Mouse (Mus musculus): ENCODE results near the gene Trit1.
"Not testable (repeated sequence)": the region's sequence is repeated elsewhere in the genome, so short reads cannot be mapped to it uniquely, and the experiment has no call there.

Gene Trit1

GRCm38 (mm10) chr4:123016451-123016957 is at the start of gene Trit1:
Trit1 (plus strand) TSS chr4:123016597.
- peak; percentile 88 for DNase-seq (ENCODE audit: low read depth, low spot score)

DNA sequence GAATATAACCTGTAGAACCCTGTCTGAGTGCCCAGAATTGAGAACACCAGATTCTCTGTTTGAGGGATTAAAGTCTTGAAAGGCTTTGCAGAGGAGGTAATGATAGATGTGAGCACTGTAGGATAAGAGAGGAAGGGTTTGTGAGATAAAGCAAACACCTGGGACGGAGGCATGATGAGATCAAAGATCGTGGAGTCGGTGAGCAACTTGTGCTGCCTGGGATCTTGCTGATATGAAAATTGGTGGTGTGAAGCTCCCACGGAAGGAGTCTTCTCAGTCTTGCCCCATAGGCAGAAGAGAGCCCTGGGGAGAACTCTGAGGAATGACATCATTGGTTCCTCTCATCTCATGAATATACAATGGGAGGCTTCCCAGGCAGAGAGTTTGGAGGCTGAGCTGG is 48.3 kb upstream of the Trit1 start:
- no peak for DNase-seq (ENCODE audit: low read depth, low spot score)

DNA sequence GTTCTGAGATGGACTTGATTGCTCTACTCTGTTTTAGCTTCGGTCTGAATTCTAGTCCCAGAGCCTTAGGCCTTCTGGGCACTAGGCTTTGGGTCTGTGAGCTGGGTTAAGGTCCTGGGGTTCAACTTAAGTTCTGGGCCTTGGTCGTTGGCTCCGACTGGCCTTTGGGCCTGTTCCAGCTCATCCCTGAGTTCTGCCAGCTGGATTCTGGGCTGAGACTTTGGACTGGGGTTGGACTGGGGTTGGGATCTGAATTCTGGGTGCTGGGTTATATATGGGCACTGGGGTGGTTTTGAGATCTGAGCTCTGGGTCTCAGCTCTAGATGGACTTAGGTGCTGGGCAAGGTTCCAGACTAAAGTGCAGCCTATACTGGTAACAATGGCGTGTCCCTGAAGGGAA is 45.2 kb upstream of the Trit1 start:
- DNase-seq (ENCODE audit: low read depth, low spot score): no peak

DNA sequence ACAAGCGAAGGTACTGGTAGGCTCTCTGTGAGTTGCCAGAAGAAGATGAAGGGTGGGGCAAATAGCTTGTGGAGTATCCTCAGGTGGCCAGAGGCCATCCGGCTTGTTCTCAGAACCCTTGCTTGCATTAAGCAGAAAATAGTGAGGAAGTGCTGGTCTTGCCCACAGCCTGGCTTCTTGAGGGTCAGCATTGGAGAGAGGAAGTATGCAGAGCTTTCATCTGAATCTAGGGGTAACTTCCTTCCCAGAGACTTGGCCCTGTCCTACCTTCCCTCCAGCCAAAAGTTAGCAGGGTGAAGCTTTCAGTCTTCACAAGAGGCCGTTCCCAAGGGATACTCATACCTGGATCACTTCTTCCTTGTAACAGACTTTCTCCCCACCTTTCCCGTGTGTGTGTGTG is 44.8 kb upstream of the Trit1 start:
- no peak for DNase-seq (ENCODE audit: low read depth, low spot score)

DNA sequence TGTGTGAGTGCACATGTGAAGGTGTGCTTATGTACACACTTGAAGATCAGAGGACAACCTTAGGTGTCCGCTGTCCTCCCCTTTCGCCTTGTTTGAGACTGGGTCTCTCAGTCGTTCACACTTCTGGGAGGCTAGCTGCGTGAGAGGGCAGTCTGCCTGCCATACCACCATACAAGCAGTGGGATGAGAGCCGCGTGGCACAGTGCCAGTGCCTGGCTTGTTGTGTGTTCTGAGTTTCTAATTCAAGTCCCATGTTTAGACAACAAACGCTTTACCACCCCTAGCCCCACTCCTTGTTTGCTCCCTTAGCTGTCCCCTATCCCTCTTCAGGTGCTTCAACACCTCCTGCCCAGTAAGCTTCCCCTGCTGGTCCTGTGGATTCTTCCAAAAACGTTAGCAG is 44.3 kb upstream of the Trit1 start:
- no peak for DNase-seq (ENCODE audit: low read depth, low spot score)

DNA sequence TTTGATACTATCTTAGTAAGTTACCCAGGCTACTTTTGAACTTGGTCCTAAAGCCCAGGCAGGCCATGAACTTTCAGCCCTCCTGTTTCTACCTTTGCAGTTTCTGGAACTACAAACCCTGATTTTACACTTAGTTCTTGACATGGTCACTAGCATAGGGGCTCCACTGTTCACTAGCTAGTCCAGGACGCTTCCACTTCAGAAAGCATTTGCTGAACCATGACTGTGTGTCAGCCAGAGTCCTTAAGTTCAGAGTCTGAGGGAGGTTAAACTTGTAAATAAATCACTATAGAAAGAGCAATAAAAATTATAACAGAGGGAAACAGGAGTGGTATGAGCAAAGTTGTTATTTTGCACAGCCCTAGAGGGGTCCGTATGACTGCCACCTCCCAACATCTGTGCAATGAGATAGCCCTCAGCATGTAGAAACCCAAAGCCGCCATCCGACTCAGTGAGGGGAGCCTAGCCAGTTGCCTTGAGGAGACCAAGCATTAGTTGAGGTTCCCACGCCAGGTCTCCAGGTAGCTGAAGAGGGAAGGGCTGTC is 41.3 kb upstream of the Trit1 start:
- DNase-seq (ENCODE audit: low read depth, low spot score): no peak

GRCm38 (mm10) chr4:122976885-122977284 is 39.5 kb upstream of the Trit1 start:
- DNase-seq (ENCODE audit: low read depth, low spot score): no peak

DNA sequence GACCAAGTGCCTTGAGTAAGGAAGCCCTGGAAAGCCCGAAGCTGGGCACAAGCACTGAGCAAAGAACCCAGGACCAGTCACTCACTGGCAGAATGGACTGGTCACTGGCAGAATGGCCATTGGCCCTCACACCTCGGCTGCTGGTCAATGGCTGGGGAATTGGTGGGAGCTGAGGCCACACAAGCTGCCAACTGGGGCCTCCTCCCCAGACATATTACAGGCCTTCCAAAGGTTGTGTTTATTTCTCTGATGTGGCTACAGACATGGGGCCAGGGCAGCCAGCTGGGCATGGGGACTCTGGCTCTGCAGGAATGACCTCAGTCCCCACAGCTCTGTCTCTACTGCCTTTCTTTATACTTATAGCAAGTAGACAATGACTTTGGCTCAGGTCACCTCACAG is 37.5 kb upstream of the Trit1 start:
- no peak for DNase-seq (ENCODE audit: low read depth, low spot score)

DNA sequence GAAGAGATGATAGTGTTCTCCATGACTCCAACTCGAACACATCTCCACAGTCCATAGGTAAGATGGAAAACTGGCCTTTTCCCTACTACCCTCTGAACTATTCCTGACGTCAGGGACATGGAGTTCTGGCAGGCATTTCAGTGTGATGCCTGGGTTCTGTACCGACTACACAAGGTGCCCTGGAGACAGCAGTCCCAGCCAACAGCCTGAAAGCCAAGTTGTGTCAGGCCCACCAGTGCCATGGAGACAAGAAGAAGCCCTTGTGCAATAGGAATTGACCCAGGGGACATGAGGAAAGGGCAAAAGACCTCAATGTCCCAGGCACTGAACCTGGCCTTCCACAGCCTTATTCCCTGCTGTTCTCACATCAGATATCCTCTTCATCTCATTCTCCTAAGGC is 36.6 kb upstream of the Trit1 start:
- no peak for DNase-seq (ENCODE audit: low read depth, low spot score)

GRCm38 (mm10) chr4:122980684-122981083 is 35.7 kb upstream of the Trit1 start:
- no peak for DNase-seq (ENCODE audit: low read depth, low spot score)

DNA sequence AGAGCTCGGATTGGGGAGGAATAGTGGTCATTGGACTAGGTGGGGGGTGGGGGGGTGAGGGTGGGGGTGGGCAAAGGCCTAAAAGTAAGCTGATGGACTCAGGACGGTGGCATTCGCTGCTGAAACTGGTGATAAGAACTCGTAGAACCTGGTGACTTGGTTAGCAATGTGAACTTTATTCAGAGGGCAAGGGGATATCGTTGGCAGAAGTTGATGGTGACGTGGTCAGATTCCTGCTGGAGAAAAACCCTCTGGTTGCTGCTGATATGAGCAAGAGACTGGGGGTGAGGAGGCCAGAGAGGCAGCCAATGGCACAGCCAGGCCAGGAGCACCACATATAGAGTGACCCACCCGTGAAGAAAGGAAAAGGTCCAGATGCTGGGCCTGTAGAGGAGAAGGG is 35.2 kb upstream of the Trit1 start:
- no peak for DNase-seq (ENCODE audit: low read depth, low spot score)

DNA sequence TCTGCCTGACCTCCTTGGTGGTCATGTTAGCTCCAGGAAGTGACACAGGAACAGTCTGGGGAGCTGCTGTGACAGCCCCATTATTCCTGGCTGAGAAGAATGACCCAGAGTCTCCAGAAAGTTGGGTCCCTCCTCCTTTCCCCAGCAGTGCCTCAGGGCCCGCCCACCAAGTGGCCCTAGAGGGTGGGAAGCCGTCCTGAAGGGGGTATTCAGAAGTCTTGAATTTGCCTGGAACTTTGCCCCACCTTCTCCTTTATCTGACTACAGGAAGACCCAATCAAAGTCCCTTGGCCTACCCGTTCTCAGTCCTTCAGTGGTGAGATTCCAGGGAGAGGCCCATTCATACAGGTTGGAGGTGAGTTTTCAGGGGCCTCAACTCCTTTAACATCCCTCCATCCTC is 34.5 kb upstream of the Trit1 start:
- DNase-seq (ENCODE audit: low read depth, low spot score): no peak

DNA sequence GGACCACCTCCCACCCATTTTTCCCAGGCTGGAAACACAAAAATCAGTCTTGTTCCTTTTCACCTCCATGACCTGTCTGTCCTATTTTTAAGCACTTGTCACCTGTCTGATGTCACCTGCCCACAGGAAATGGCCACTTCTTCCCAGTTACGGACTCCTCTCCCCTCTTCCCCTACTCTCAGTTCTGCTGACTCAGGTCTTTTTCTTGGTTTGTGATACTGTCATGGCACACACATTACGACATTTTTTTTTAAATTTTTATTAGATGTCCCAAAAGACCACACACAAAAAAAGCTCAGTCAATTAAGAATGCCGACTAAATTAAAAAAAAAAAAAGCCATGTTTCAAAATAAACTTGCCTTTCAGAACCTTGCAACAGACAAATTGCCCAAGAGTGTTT is 33.9 kb upstream of the Trit1 start:
- DNase-seq (ENCODE audit: low read depth, low spot score): no peak

GRCm38 (mm10) chr4:122983486-122984261 is 32.7 kb upstream of the Trit1 start:
- no peak for DNase-seq (ENCODE audit: low read depth, low spot score)

GRCm38 (mm10) chr4:122985110-122985509 is 31.3 kb upstream of the Trit1 start:
- DNase-seq (ENCODE audit: low read depth, low spot score): peak; percentile 47

DNA sequence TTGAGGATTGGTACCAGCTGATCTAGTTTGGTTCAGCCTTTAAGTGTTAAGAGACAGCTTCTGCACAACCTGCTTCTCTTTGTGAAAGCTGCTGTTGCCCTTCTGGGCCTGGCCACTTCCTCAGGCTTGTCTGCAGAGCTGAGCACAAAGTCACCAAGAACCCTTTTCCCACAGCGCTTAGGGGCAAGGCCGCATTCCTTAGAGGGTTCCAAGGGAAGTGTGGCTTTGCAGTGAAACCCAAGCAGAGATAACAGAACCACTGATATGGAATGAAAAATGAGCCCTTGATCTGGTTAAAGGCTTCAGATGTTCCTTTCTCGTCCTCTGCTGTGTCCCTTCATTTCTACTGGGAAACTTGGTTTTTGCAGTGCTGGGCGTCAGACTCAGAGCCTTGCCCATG is 29.0 kb upstream of the Trit1 start:
- no peak for DNase-seq (ENCODE audit: low read depth, low spot score)

- not testable (repeated sequence) for DNase-seq (ENCODE audit: low read depth, low spot score)
Observed at GRCm38 (mm10) chr4:122988004-122988403, 28.4 kb upstream of the Trit1 start.

DNA sequence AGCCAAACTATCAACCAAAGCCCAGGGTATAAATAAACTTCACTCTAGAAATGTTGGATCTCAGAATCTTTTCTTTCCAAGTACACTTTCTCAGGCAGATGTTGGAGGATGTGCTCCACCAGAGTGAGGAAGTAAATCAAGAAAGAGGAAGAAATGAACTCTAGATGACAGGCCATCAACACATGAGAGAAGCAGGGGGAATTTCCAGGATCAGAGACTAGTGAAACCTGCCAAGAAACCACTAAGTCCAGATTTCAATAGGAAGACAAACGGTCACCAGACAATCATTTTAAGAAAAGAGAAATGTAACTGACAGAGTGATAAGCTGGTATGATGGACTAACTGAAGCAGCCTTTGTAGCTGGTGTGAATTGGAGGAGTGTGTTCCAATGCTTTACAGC is 25.2 kb upstream of the Trit1 start:
- no peak for DNase-seq (ENCODE audit: low read depth, low spot score)

DNA sequence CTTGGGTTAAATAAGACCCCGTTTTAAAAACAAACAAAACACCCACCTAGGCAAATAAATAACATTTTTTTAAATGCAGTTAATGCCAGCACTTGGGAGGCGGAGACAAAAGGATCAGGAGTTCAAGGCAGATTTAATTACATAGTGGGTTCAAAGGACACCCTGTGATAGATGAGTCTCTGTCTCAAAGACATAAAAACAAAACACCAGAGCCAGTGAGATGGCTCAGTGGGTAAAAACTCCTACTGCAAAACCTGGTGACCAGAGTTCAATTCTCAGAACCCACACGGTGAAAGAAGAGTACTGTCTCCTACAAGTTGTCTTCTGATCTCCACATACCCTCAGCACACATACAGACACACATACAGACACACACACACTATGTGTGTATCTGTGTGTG is 24.1 kb upstream of the Trit1 start:
- DNase-seq (ENCODE audit: low read depth, low spot score): no peak

- DNase-seq (ENCODE audit: low read depth, low spot score): no peak
Observed at GRCm38 (mm10) chr4:122995404-122996220, 20.8 kb upstream of the Trit1 start, which contains the start of gene Mycl. Mycl (plus strand) TSS chr4:122995652.

DNA sequence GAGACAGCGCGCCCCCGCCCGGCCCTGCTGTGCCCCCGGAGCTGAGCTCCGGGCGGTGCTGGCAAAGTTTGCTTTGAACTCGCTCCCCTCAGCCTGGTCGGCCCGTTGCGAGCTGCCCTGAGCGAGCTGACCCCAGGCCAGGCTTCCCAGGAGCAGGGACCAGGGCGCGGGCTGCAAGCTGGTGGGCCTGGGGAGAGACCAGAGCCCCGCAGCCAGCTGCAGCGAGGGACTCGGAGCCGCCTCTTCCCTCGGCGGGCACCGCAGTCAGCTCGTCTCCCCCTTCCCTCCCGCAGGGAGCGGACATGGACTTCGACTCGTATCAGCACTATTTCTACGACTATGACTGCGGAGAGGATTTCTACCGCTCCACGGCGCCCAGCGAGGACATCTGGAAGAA is 20.2 kb upstream of the Trit1 start:
- no peak for DNase-seq (ENCODE audit: low read depth, low spot score)

GRCm38 (mm10) chr4:122996618-122997381 is 19.6 kb upstream of the Trit1 start:
- DNase-seq (ENCODE audit: low read depth, low spot score): no peak

Data from skeletal muscle tissue, adult 2 months (tissue).